Mouse (Mus musculus): Measurements from ENCODE around the gene Pigc. TPM values are rescaled to one million over a fixed set of nuclear protein-coding genes. Genes with fewer than 3 reads are reported as not detected.
A peak's percentile ranks its signal among the peaks of the same experiment; 100 is the strongest.

The Pigc gene
- polyA plus RNA-seq, 1 experiment, result 20.4 TPM

- Histone ChIP-seq H3K27ac (ENCODE audit: insufficient read depth, low read length) (no peak overlapping the region), H3K4me3 (replicated peaks; ENCODE audit: insufficient read depth, low read depth, low read length) (no peak overlapping the region), H3K4me1 (ENCODE audit: control insufficient read depth, insufficient read depth, low read length) (no peaks in the 10 kb centered on the region), H3K27me3 (ENCODE audit: control insufficient read depth, insufficient read depth, low read length) (no peaks in the 10 kb centered on the region)
- TF ChIP-seq CTCF (IDR thresholded peaks at IDR 0.05; ENCODE audit: borderline replicate concordance, insufficient read depth, low read depth, low read length) (no peak), POLR2A (IDR thresholded peaks at IDR 0.05; ENCODE audit: borderline replicate concordance, insufficient read depth, low read length) (no peak)
- 69% methylated on average over 4 of the region's 4 CpGs for WGBS
- no peak for DNase-seq
Observed at GRCm38 (mm10) chr1:161977331-161977730, 8.3 kb downstream of the Pigc start.

- 88% methylated on average over 5 of the region's 5 CpGs for WGBS
- Histone ChIP-seq H3K4me1 (ENCODE audit: control insufficient read depth, insufficient read depth, low read length) (no peaks in the 10 kb centered on the region), H3K4me3 (replicated peaks; ENCODE audit: insufficient read depth, low read depth, low read length) (no peak overlapping the region), H3K27me3 (ENCODE audit: control insufficient read depth, insufficient read depth, low read length) (no peaks in the 10 kb centered on the region), H3K27ac (ENCODE audit: insufficient read depth, low read length) (no peak overlapping the region)
- no peak for DNase-seq
- no peak for TF ChIP-seq POLR2A (IDR thresholded peaks at IDR 0.05; ENCODE audit: borderline replicate concordance, insufficient read depth, low read length)
- no peak for TF ChIP-seq CTCF (IDR thresholded peaks at IDR 0.05; ENCODE audit: borderline replicate concordance, insufficient read depth, low read depth, low read length)
Observed at GRCm38 (mm10) chr1:161978173-161978700, 9.3 kb downstream of the Pigc start.

DNA sequence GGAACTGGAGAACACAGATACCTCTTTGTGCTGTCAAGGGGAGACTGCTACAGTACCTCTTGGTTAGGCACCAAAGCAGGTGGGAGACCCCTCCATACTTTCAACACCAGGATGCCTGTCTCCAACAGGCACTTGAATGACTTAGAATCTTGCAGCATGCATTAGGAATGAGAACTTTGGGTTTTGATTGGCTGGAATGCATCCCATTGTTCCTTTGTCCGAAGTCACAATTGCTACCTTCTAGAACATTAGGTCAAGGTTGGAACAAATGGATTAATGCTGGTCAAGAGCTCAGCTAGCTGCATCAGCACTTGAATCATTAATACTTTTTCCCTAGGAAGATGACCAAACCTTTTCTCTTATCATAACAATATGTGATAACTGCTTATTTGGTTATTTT is 10.6 kb downstream of the Pigc start, which contains the start of gene 4930558K02Rik:
4930558K02Rik (minus strand) TSS at position 101 of the 400 bp plus-strand sequence.
- no peak for DNase-seq
- WGBS, result 58% methylated on average over 1 of the region's 1 CpGs
- no peak for TF ChIP-seq CTCF (IDR thresholded peaks at IDR 0.05; ENCODE audit: borderline replicate concordance, insufficient read depth, low read depth, low read length)
- no peak for TF ChIP-seq POLR2A (IDR thresholded peaks at IDR 0.05; ENCODE audit: borderline replicate concordance, insufficient read depth, low read length)

DNA sequence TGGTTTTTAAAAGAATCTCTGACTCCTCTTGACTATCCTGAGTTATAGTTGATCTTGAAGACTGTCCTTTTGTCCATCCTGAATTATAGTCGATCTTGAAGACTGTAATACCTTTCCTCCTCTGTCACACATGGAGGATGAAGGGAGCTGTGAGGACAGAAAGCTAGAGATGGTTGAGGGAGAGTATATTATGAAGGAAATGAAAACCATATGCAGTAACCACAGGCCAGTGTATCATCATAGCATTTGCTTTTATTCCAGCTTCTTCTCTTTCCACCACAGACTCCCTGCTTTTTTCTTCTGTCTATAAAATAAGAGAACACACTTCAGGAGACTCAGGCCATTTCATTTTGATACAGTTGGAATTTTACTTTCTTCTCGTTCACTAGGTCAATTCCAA is 11.1 kb downstream of the Pigc start:
- 80% methylated on average over 2 of the region's 2 CpGs for WGBS
- no peak for DNase-seq
- Histone ChIP-seq H3K4me1 (ENCODE audit: control insufficient read depth, insufficient read depth, low read length) (peaks cover 4% of the 10 kb centered on the region; the same call in 1 of the 2 replicates), H3K27ac (ENCODE audit: insufficient read depth, low read length) (no peak overlapping the region), H3K27me3 (ENCODE audit: control insufficient read depth, insufficient read depth, low read length) (no peaks in the 10 kb centered on the region), H3K4me3 (replicated peaks; ENCODE audit: insufficient read depth, low read depth, low read length) (no peak overlapping the region)
- TF ChIP-seq CTCF (IDR thresholded peaks at IDR 0.05; ENCODE audit: borderline replicate concordance, insufficient read depth, low read depth, low read length), result no peak
- no peak for TF ChIP-seq POLR2A (IDR thresholded peaks at IDR 0.05; ENCODE audit: borderline replicate concordance, insufficient read depth, low read length)

More for the DNA sequence above, 10.6 kb downstream of the Pigc start, which contains the start of gene 4930558K02Rik:
- Histone ChIP-seq H3K4me3 (replicated peaks; ENCODE audit: insufficient read depth, low read depth, low read length) (no peak within 1 kb of the TSS), H3K27me3 (ENCODE audit: control insufficient read depth, insufficient read depth, low read length) (no peaks in the 10 kb centered on the region), H3K27ac (ENCODE audit: insufficient read depth, low read length) (no peak within 1 kb of the TSS), H3K4me1 (ENCODE audit: control insufficient read depth, insufficient read depth, low read length) (peaks cover 4% of the 10 kb centered on the region; the same call in 1 of the 2 replicates)

- TF ChIP-seq CTCF (IDR thresholded peaks at IDR 0.05; ENCODE audit: borderline replicate concordance, insufficient read depth, low read depth, low read length), result no peak
- TF ChIP-seq POLR2A (IDR thresholded peaks at IDR 0.05; ENCODE audit: borderline replicate concordance, insufficient read depth, low read length), result no peak
- no peak for DNase-seq
- WGBS, result 78% methylated on average over 9 of the region's 9 CpGs
- Histone ChIP-seq H3K4me1 (ENCODE audit: control insufficient read depth, insufficient read depth, low read length) (peaks cover 4% of the 10 kb centered on the region; the same call in 1 of the 2 replicates), H3K27ac (ENCODE audit: insufficient read depth, low read length) (no peak overlapping the region), H3K4me3 (replicated peaks; ENCODE audit: insufficient read depth, low read depth, low read length) (no peak overlapping the region), H3K27me3 (ENCODE audit: control insufficient read depth, insufficient read depth, low read length) (no peaks in the 10 kb centered on the region)
Observed at GRCm38 (mm10) chr1:161980626-161981298, 11.8 kb downstream of the Pigc start.

- no peak overlapping the region for H3K27ac ChIP-seq (ENCODE audit: insufficient read depth, low read length)
- H3K4me3 ChIP-seq (replicated peaks; ENCODE audit: insufficient read depth, low read depth, low read length), result no peak overlapping the region
- no peaks in the 10 kb centered on the region for H3K27me3 ChIP-seq (ENCODE audit: control insufficient read depth, insufficient read depth, low read length)
- peak in 1 of 2 experiments; percentile 29 for DNase-seq
- H3K4me1 ChIP-seq (ENCODE audit: control insufficient read depth, insufficient read depth, low read length), result peaks cover 4% of the 10 kb centered on the region; the same call in 1 of the 2 replicates
- WGBS, result 20% methylated on average over 6 of the region's 6 CpGs
- TF ChIP-seq POLR2A (IDR thresholded peaks at IDR 0.05; ENCODE audit: borderline replicate concordance, insufficient read depth, low read length) (no peak), CTCF (IDR thresholded peaks at IDR 0.05; ENCODE audit: borderline replicate concordance, insufficient read depth, low read depth, low read length) (no peak)
Observed at GRCm38 (mm10) chr1:161983451-161983850, 14.5 kb downstream of the Pigc start.

DNA sequence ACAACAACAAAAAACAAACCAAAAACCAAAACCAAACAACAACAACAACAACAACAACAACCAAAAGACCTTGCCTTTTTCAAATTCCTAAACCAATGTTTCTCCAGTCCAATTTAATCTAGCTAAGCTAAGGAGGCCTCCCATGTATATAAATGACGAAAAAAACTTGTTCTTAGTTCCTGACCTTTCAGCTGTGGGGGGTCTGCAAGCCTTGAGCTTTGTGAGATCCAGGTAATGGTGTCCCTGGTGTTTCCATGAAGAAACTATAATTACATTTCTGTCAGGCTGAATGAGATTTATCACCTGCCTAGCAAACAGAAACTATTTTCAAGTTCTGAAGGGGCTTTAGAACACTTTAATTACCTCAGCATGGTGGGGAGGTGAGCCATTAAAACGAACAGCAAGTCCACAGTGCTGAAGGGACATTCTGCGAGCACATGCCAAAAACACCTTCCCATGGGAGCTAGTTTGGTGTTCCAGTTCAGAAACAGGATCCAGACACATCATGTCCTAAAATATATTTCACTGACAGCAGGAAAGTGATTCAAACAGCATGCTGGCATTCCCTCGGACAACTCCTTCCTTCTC is 15.1 kb downstream of the Pigc start:
- Histone ChIP-seq H3K4me3 (replicated peaks; ENCODE audit: insufficient read depth, low read depth, low read length) (no peak overlapping the region), H3K4me1 (ENCODE audit: control insufficient read depth, insufficient read depth, low read length) (peaks cover 4% of the 10 kb centered on the region; the same call in 1 of the 2 replicates), H3K27me3 (ENCODE audit: control insufficient read depth, insufficient read depth, low read length) (no peaks in the 10 kb centered on the region), H3K27ac (ENCODE audit: insufficient read depth, low read length) (no peak overlapping the region)
- 20% methylated on average over 4 of the region's 4 CpGs for WGBS
- TF ChIP-seq POLR2A (IDR thresholded peaks at IDR 0.05; ENCODE audit: borderline replicate concordance, insufficient read depth, low read length) (no peak), CTCF (IDR thresholded peaks at IDR 0.05; ENCODE audit: borderline replicate concordance, insufficient read depth, low read depth, low read length) (no peak)
- no peak for DNase-seq
